Mouse (Mus musculus) neural tube, embryonic 10.5 days (tissue): ENCODE measurements around the gene Vps16.

ENCODE experiments used
- DNase-seq: peaks from one replicate; pipeline ENCODE4 v3.0.0-alpha.2; 2017; ENCODE audit warnings: low spot score; ENCODE audit errors: extremely low spot score

Vps16 gene

DNA sequence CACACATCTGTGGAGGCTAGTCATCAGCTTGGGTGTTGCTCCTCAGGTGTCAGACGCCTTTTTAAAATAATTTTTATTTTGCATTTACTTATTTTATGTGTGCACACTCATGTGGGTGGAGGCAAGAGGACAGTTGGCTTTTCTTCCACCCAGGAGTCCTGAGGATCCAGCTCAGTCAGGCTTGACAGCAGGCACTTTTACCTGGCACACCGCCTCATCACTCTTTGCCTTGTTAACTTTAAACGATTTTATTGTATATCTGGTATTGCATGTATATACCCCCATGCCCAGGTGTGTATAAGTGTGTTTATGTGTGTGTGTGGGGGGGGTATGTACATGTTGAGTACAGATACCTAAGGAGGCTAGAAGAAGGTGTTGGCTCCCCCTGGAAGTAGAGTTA is 33.7 kb downstream of the Vps16 start:
- no peak for DNase-seq

DNA sequence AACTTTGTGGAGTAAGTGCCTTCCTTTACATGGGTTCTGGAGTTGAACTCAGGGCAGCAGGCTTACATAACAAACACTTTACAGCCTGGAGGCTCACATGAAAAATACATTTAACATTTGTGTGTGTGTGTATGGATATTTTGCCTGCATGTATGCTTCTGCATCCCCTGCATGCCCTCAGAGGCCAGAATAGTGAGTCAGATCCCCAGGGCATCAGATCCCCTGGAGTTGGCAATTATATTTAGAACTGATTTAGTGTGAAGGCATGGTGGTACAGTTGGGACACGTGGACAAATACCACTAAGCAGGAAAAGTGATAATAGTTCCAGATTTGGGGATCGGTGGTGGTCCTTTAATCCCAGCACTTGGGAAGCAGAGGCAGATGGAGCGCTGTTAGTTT is 35.4 kb downstream of the Vps16 start:
- DNase-seq = no peak

DNA sequence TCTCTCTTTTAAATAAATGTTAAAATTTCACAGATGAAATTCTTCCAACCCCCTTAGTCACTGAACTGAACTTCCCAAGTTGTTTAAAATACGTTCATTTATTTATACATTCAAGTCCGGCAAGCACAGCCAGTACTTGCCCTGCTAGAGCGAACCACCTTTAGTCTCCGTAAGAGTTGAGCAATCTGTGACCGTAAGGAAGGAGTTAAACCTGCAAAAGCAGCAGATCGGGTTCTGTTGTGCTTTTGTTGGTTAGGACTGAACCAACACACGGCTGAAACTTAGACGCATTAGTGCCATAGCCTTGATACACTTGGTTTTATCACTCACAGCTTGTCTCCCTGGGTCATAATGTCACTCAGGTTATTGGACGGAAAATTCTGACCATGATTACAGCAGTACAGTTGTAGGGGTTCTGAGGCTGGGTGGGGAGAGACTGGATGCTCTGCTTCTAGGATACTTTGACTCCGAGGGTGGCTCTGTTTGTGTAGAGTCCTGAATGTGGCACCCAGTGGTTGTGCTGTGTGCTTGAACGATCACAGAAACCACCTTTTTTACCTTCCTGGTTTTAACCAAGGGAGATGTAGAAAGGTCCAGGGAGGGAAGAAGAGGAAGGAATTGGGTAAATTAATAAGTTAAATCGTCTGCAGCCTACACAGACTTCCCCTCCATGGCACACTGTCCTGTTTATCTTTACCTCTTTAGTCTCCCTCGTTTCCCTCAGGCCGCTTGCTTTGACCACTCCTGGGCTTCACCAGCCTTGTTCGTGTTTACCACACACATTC is 37.3 kb downstream of the Vps16 start:
- DNase-seq = no peak

DNA sequence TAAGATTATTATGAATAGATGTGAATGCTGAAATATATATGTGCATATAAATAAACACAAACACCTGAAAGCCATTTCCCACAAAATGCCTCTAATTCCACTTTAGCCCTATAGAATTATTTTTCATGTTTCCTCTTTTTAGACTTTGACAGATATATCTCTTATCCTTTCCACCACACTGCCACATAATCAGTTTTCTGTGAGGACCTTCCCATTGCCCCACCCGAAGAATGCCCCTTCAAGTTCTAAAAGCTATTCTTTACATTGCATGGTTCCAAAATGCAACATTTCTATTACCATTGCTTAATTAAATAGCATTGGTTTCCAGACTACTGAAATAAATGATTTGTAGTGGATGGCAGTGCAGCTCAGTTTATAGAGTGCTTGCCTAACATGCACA is 42.3 kb downstream of the Vps16 start:
- DNase-seq = no peak

DNA sequence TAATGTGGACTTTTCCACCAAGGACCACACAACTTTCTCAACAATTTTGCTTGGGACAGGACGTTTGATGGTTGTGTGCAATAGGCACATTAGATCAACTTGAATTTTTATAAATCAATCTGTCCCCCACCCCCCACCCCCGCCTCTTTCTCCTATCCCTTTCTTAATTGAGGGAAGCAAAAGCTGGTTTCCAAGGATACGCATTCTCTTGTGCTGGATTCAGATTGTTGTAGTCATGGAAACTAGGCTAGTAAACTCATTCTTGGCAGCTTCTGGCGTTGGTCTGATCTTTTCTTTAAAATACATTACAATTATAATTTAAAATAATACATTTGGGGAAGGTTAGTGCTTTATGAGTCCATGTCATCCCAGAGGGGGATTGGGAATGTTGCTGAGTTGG is 45.2 kb downstream of the Vps16 start:
- no peak for DNase-seq

DNA sequence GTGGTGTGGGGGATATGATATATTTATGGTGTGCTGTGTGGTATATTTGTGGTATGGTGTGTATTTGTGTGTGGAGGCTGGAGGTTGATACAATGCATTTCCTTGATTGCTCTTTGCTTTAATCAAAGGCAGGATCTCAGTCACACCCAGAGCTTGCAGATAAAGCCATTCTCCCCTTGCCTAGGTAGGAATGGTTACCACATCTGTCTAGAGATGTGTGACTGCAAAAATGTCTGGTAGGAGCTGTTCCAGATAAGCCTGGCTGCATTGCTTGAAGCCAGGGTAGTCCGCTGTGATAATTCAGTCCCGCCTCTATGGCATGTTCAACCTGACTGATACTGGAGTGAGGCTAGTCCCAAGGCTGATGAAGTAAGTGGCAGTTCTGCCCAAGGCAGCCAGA is 45.8 kb downstream of the Vps16 start:
- DNase-seq = no peak

DNA sequence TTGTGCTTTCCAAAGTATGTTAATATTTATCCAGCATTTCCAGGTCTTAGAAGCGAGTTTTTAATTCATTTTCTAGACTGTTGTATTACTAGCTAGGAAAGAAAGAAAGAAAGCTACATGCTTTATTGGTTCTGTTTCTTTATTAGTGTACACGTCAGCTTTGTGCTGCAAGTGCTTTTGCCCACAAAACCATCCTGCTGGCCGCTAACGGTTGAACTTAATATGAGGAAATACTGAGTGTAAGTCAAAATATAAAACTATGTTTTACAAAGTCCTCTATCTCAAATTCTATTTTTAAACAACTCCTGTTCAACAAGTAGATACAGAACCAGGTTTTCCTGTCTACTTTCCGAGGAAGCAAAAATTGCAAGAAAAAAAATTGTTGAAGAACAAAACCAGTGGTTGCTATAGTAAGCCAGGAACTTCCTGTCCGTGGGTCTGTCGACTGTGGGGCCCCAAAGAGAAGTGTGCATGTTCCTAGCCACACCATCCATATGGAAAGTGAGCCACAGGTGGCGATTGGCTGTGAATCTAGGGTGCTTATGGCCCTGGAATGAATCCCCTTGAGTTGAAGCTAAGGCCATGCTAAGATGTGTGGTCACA is 48.9 kb downstream of the Vps16 start:
- DNase-seq = no peak

DNA sequence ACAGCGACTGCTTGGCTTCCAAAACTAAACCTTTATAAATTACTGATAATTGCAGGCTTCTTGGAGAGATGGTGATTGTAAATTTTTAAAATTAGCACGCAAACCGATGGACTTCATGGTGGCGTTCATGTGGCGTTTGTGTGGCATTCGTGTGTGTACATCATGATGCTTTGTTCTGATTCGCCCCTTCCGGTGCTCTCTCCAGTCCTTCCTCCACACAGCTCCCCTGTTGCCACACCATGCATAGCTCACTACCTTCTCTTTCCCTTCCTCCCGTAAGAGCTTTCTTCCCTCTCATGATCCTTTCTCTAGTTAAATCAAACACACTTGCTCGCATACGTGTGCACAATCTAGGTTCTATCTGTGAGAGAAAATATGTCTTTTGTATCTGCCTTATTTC is 51.6 kb downstream of the Vps16 start:
- no peak for DNase-seq

DNA sequence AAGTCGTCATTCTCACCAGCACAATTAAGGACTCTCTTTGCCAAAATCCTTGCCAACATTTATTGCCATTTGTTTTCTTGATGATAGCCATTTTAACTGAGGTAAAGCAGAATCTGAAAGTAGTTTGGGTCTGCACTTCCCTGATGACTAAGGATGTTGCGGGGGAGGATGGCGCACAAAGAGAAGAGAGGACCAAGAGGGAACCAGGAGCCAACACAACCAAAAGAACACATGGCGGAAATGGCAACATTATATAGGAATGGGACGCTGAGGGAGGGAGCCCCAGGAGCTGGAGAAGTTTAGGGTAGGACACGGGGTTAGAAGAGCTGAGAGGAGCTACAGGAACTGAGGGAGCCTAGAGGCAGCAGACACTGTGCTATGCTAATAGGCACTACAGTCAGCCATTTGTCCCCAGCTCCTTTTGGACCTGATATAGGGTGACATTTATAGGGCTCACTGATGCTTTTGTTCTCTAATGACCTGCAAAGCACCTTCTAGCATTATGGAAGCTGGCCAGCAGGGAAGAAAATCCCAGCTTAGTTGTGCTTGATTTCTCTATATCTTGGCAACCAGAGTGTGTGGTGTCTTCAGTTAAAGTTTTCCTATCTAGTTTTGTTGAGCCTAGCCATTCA is 52.6 kb downstream of the Vps16 start:
- no peak for DNase-seq

DNA sequence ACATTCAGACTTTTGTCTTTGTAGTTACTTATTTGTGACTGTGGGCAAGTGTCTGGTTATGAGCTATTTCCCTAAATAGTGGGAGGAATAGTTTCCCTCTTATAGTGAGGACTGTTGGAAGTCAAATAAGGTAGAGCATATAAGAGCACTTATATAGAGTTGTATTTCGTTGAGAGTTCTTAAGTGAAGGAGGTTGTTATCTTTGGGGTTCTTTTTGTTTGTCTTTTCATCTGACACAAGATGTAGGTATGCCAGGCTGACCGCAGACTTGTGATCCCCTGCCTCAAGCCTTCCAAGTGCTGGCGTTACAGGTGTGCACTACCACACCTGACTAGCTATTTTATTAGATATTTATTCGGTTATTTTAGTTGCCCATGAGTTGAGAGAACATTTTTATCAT is 58.0 kb downstream of the Vps16 start:
- DNase-seq = no peak

DNA sequence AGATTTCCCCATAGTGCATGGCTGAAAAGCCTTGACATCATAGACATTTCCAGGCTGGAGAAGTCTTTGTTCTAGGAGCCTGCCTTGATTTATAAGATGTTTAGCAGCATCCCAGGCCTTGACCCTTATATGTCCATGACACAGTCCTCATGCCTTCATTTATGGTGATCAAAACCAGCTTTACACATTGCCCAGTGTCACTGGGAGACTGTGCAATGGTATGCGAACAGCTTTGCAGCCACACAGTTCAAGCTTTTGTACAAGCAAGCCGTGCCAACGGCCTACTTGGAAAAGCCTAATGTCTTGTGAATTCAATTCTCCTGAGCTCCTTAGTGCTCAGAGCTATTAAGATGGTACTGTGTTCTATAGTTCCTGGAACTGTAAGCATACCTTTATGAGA is 58.6 kb downstream of the Vps16 start:
- no peak for DNase-seq

DNA sequence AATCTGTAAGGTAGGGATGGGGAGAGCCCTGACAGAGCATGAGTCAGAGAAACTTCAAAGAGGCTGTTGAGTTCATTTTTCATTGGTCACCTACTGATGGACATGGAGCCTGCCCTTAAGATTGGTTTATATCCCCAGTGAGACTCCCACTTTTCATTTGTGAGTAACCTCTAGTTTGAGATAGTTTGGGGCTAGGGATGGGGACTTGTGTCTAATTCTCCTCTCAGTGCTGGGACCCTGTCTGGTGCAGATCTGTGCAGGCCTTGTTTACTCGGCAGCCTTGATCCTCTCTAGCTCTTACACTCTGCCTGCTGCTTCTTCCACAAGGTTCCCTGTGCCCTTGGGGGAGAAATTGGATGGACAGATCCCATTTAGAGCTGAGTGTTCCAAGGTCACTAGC is 60.1 kb downstream of the Vps16 start:
- no peak for DNase-seq

DNA sequence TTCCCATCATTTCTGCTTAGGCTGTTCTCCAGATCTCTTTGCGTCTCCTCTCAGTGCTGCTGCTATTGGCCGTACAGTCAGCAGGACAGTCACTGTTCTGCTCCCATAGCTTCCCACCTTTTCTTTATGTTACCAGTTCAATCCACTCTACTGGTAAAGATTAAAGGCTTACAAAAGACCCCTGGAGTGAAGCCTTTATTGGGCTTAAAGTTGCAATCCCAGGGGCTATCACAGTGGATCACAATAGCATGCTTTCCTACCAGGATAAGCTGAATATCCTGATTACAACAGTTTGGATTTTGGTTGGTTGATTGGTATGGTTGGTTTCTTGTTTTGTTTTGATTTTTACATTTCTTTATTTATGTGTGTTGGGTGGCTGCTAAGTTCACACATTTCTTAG is 63.9 kb downstream of the Vps16 start:
- no peak for DNase-seq

DNA sequence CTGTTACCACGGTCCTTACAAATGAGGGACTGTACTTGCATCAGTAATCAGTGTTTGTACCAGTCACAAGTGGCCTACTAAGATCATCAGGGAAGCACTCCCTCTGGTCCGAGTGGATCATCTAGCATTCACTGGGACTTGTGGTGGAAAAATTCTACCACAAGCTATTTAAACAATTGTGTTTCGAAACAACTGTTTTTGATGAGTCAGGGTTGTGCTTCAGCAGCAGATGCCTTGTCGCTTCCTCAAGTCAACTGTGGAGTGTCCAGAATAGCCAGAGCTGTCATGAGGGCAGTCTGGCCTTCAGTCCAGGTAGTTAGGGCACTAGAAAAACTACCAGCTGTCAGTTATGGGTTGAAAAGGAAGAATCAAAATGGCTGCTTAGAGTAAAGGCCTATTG is 64.5 kb downstream of the Vps16 start:
- DNase-seq = no peak

DNA sequence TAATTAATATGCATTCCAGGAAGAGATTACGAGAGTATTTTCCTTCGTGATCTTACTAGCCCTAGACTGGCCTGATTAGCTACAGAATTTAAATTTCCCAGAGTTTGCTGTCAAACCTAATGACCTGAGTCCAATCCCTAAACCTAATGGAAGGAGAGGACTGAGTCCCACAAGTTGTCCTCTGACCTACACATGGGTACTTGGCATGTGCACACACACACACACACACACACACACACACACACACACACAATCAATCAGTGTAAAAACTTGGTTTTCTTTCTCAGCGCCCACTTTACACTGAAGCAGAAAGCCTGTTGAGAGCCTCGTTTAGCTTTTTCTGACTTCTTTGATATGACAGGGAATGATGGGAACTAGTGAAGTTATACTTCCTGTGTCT is 67.0 kb downstream of the Vps16 start:
- DNase-seq = peak; percentile 23

DNA sequence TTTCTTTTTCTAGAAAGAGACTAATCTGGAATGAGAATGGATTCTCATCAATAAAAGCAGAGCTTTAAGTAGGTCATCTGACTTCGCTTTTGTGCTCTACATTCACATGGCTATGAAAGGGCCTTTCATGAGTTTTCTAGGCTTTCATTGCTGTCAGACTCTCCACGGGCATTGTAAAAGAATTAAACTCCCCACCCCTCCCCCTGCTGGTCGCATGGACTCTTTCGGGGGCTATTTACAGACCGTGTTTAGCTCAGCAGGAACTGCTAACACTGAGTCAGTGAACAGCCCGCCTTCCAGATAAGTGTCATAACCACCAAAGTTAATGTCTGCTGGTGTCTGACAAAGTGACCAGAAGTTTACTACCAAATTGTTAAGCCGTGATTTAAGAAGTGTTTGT is 67.4 kb downstream of the Vps16 start:
- peak; percentile 27 for DNase-seq
